Mouse (Mus musculus) layer of hippocampus, postnatal 36 days (tissue): Measurements from ENCODE around the gene Stk38. TPM values are rescaled to one million over a fixed set of nuclear protein-coding genes. Genes with fewer than 3 reads are reported as not detected.

Experiments
- DNase-seq, 2 experiments: peaks; one replicate each; pipeline ENCODE4 v3.0.0; 2022
- total RNA-seq, 2 experiments: library from RNA; stranded (reverse); gene quantifications; 2 replicates each; pipeline ENCODE4 v1.2.3; 2021

Stk38 gene
- total RNA-seq, 2 experiments from 2014 or later, result 51.7 to 55.6 TPM

DNA sequence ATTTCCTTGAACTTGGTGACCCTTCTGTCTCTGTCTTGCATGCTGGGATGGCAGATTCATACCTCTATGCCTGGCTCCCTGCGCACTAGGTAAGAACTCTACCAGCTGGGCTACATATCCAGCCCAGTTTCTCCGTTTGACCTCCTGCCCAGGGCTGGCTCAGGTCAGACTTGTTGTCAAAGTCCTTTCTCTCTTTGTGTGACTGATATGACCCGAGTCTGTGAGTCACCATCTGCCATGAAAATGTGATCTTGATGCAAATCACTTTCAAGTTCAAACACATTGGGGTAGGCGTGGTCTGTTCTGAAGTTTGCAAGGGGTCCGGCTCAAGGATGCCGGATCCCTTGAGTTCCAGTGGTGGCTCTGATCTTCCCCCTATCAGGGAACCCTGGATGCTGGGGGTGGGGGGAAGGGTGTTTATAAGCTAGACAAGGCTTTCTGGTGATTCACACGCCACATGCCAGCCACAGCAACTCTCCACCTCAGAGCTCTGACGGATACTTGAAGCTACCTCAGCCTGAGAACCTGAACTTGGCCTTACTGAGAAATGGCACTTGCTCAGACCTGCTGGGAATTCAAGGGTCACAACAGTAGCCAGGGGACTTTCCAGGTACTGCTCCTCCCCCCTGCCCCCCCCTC is 82.7 kb downstream of the Stk38 start:
- DNase-seq, result no peak

GRCm38 (mm10) chr17:28922096-28922495 is 85.7 kb downstream of the Stk38 start:
- DNase-seq, result no peak

- no peak for DNase-seq
These were observed 86.7 kb downstream of the Stk38 start for GRCm38 (mm10) chr17:28921086-28921485.

Other genes with a start within 250 kb of the Stk38 start
- 1 to 10 TPM in 1 of 2 experiments, under 1 TPM in 1; 0.60 to 1.1 TPM for gene Mapk13, start 238.7 kb downstream of the Stk38 start, total RNA-seq
- 10 to 100 TPM; 39.4 to 45.4 TPM for gene Brpf3, start 206.9 kb downstream of the Stk38 start, total RNA-seq
- gene Pnpla1, start 149.6 kb downstream of the Stk38 start, total RNA-seq, result under 1 TPM; 0.38 to 0.42 TPM
- gene 4930539E08Rik, start 92.7 kb downstream of the Stk38 start, total RNA-seq, result 1 to 10 TPM; 3.2 to 4.6 TPM
- not detected for gene Pxt1, start 64.2 kb downstream of the Stk38 start, total RNA-seq
- gene Kctd20, start 56.0 kb downstream of the Stk38 start, total RNA-seq, result 10 to 100 TPM; 64.5 to 74.5 TPM
- gene Srsf3, start 24.6 kb upstream of the Stk38 start, total RNA-seq, result 100 to 1,000 TPM; 141 to 147 TPM
- 10 to 100 TPM; 12.9 to 16.7 TPM for gene Cdkn1a, start 83.0 kb upstream of the Stk38 start, total RNA-seq
- gene Rab44, start 106.2 kb upstream of the Stk38 start, total RNA-seq, result not detected
- gene Cpne5, start 230.2 kb upstream of the Stk38 start, total RNA-seq, result 10 to 100 TPM; 30.4 to 31.7 TPM